Mouse (Mus musculus): ENCODE data around the gene Ptgis.

Ptgis gene

GRCm38 (mm10) chr2:167263040-167263810 is 22.8 kb upstream of the Ptgis start:
- in situ Hi-C loops (cut with MboI), result no loop called here

GRCm38 (mm10) chr2:167262433-167262832 is 22.0 kb upstream of the Ptgis start:
- in situ Hi-C loops (cut with MboI), result no loop called here

GRCm38 (mm10) chr2:167261106-167261505 is 20.7 kb upstream of the Ptgis start:
- in situ Hi-C loops (cut with MboI), result no loop called here

- in situ Hi-C loops (cut with MboI), result no loop called here
Observed at GRCm38 (mm10) chr2:167257790-167258189, 17.4 kb upstream of the Ptgis start.

GRCm38 (mm10) chr2:167254808-167255207 is 14.4 kb upstream of the Ptgis start:
- in situ Hi-C loops (cut with MboI), result no loop called here

GRCm38 (mm10) chr2:167254185-167254584 is 13.8 kb upstream of the Ptgis start:
- in situ Hi-C loops (cut with MboI), result no loop called here

GRCm38 (mm10) chr2:167253476-167253875 is 13.1 kb upstream of the Ptgis start:
- in situ Hi-C loops (cut with MboI), result no loop called here

- in situ Hi-C loops (cut with MboI), result no loop called here
Observed at GRCm38 (mm10) chr2:167252057-167252687, 11.8 kb upstream of the Ptgis start.

- in situ Hi-C loops (cut with MboI), result no loop called here
Observed at GRCm38 (mm10) chr2:167250736-167251337, 10.4 kb upstream of the Ptgis start.

GRCm38 (mm10) chr2:167250003-167250735 is 9.8 kb upstream of the Ptgis start:
- in situ Hi-C loops (cut with MboI), result no loop called here

GRCm38 (mm10) chr2:167249591-167249990 is 9.2 kb upstream of the Ptgis start:
- in situ Hi-C loops (cut with MboI), result no loop called here

GRCm38 (mm10) chr2:167247823-167248222 is 7.4 kb upstream of the Ptgis start:
- in situ Hi-C loops (cut with MboI), result no loop called here

- in situ Hi-C loops (cut with MboI), result no loop called here
Observed at GRCm38 (mm10) chr2:167246704-167247103, 6.3 kb upstream of the Ptgis start.

- in situ Hi-C loops (cut with MboI), result no loop called here
Observed at GRCm38 (mm10) chr2:167244892-167245291, 4.5 kb upstream of the Ptgis start.

GRCm38 (mm10) chr2:167243831-167244563 is 3.6 kb upstream of the Ptgis start:
- in situ Hi-C loops (cut with MboI), result no loop called here

GRCm38 (mm10) chr2:167239262-167239661 is 1.1 kb downstream of the Ptgis start:
- in situ Hi-C loops (cut with MboI), result no loop called here

- in situ Hi-C loops (cut with MboI), result no loop called here
Observed at GRCm38 (mm10) chr2:167237224-167237623, 3.2 kb downstream of the Ptgis start.

- in situ Hi-C loops (cut with MboI), result no loop called here
Observed at GRCm38 (mm10) chr2:167236174-167236573, 4.2 kb downstream of the Ptgis start.

GRCm38 (mm10) chr2:167235338-167236018 is 4.9 kb downstream of the Ptgis start:
- in situ Hi-C loops (cut with MboI), result no loop called here

- in situ Hi-C loops (cut with MboI), result no loop called here
Observed at GRCm38 (mm10) chr2:167233771-167234170, 6.6 kb downstream of the Ptgis start.

GRCm38 (mm10) chr2:167233009-167233335 is 7.4 kb downstream of the Ptgis start:
- in situ Hi-C loops (cut with MboI), result no loop called here

All from mature B cell (primary cell).